Mouse (Mus musculus) limb, embryonic 11.5 days (tissue): ENCODE measurements around the gene Zbtb20. TPM values are rescaled to one million over a fixed set of nuclear protein-coding genes. Genes with fewer than 3 reads are reported as not detected.

Experiments
- ATAC-seq: fragments of 200-750 bp; cut with Nextera tagmentation; 2 replicates; pipeline ENCODE4 v1.8.0; 2017; ENCODE audit warnings: low read depth; ENCODE audit not compliant: insufficient number of reproducible peaks, low FRiP score, low TSS enrichment
- DNase-seq: peaks from one replicate; pipeline ENCODE4 v3.0.0-alpha.2; 2015; ENCODE audit warnings: low spot score
- H3K27ac ChIP-seq: fragments of 300-500 bp; sonication (generic); replicated peaks from 2 replicates; pipeline ENCODE4 v1.5.1; 2014; ENCODE audit warnings: low read depth, mild to moderate bottlenecking, low read length
- H3K27me3 ChIP-seq: fragments of 300-500 bp; sonication (generic); 2 replicates; pipeline ENCODE4 v1.6.1; 2014; ENCODE audit warnings: mild to moderate bottlenecking, low read length, mixed read lengths; ENCODE audit not compliant: control insufficient read depth, insufficient read depth
- H3K36me3 ChIP-seq: fragments of 300-500 bp; sonication (generic); 2 replicates; pipeline ENCODE4 v1.6.1; 2014; ENCODE audit warnings: mild to moderate bottlenecking, low read length, moderate library complexity, mixed read lengths; ENCODE audit not compliant: control insufficient read depth, insufficient read depth
- H3K4me1 ChIP-seq: fragments of 300-500 bp; sonication (generic); 2 replicates; pipeline ENCODE4 v1.6.1; 2014; ENCODE audit warnings: low read length, mixed read lengths; ENCODE audit not compliant: control insufficient read depth, insufficient read depth
- H3K4me2 ChIP-seq: fragments of 300-500 bp; sonication (generic); 2 replicates; pipeline ENCODE4 v1.6.1; 2014; ENCODE audit warnings: low read depth, mild to moderate bottlenecking, moderate library complexity; ENCODE audit not compliant: severe bottlenecking
- H3K4me3 ChIP-seq: fragments of 300-500 bp; sonication (generic); 2 replicates; pipeline ENCODE4 v1.5.1; 2014; ENCODE audit warnings: low read depth, low read length
- H3K9ac ChIP-seq: fragments of 300-500 bp; sonication (generic); 2 replicates; pipeline ENCODE4 v1.6.1; 2014; ENCODE audit warnings: mild to moderate bottlenecking, low read length
- H3K9me3 ChIP-seq: fragments of 300-500 bp; sonication (generic); 2 replicates; pipeline ENCODE4 v1.6.1; 2016; ENCODE audit warnings: low read length; ENCODE audit not compliant: control insufficient read depth
- WGBS: fragments of 180-500 bp; shearing (Covaris S2); extraction: QIAGEN DNeasy Blood & Tissue Kit; methylation state at CpG from one replicate; pipeline ENCODE4 v1.1.7; 2014; 5-methylcytosine and 5-hydroxymethylcytosine counted together
- polyA plus RNA-seq: library from polyadenylated mRNA; unstranded; fragments of >200 nt; fragmentation: Nextera tagmentation; extraction: Ambion mirVana; gene quantifications from 2 replicates; pipeline ENCODE4 v1.2.1, GENCODE M21; 2014

Gene Zbtb20
- polyA plus RNA-seq, 1 experiment from 2014 or later: 12.9 TPM

GRCm38 (mm10) chr16:43655183-43655787, 779.6 kb downstream of the Zbtb20 start:
- Histone ChIP-seq H3K4me3 (no peak overlapping the region), H3K9ac (no peak overlapping the region), H3K4me1 (no peaks in the 10 kb centered on the region), H3K27me3 (no peaks in the 10 kb centered on the region), H3K4me2 (no peak overlapping the region), H3K36me3 (no peaks in the 10 kb centered on the region), H3K9me3 (no peaks in the 10 kb centered on the region), H3K27ac (no peak overlapping the region)
- DNase-seq: no peak
- ATAC-seq: no peak
- WGBS: 90% methylated on average over 6 of the region's 6 CpGs

DNA sequence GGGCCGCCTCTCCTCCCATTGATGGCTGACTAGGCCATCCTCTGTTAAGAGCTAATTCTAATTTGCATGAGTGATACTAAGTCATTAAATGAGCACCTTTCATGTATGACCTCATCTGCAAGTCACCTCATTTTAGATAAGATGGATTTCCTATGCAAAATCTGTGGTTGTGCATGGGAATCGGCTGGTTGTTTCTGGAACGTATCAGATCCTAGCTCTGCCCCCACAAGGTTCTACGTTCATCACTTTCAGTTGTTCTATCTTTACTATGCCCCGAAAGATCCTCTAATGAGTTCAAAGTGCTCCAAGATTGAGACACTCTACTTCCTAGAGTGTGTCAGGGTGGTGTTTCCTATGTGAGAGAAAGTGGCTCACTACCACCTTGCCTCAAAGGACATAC, 785.9 kb downstream of the Zbtb20 start:
- 91% methylated on average over 5 of the region's 5 CpGs for WGBS
- H3K4me1 ChIP-seq: no peaks in the 10 kb centered on the region

DNA sequence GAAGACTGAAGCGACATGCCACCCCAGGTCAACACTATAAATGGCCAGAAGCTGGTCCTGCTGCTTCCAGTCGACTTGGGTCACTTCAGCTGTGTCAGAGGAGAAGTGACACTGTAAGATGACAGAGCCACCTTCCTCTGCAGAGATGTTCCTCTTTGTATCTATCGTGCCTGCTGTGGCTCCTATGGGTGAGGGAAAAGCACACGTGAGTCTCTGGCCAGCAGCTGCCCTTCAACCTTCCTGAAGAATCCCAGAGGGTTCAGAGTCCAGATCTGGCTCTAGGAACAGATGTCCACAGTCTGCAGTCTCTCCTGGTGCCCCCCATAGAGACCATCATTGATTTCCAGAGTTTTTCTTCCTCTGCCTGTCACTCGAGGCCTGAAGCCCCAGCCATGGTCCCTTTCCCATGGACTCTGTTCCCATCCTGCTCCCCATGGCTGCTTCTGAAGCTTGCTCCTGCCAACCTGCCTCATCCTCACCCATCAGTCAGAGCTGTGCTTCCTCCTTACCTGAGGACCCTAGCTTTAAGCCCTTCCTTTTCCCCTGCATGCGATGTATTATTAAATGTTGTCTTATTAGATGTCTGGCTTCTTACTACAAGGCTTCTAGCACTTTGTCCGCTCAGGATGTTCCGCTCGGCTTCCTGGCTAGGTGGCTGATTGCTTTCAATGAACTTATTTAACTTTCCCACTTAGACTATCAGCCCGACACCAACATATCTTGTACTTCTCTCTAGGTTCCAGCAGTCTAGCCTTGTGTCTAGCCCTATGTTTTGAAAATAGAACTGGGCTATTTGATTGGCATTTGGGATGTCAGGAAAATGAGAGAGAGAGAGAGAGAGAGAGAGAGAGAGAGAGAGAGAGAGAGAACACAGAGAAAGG, 786.7 kb downstream of the Zbtb20 start:
- 0 out of 2 replicates have a peak, but pooled peaks cover 2% of the 10 kb centered on the region for H3K27me3 ChIP-seq
- no peak overlapping the region for H3K4me2 ChIP-seq
- DNase-seq (no peak), ATAC-seq (no peak)
- H3K4me3 ChIP-seq: no peak overlapping the region
- H3K36me3 ChIP-seq: no peaks in the 10 kb centered on the region
- H3K9me3 ChIP-seq: no peaks in the 10 kb centered on the region
- WGBS: 83% methylated on average over 10 of the region's 10 CpGs
- no peak overlapping the region for H3K27ac ChIP-seq
- H3K4me1 ChIP-seq: no peaks in the 10 kb centered on the region
- H3K9ac ChIP-seq: no peak overlapping the region

More for the DNA sequence above, 785.9 kb downstream of the Zbtb20 start:
- ATAC-seq: no peak
- no peaks in the 10 kb centered on the region for H3K9me3 ChIP-seq
- H3K36me3 ChIP-seq: no peaks in the 10 kb centered on the region
- H3K27me3 ChIP-seq: 0 out of 2 replicates have a peak, but pooled peaks cover 2% of the 10 kb centered on the region
- no peak overlapping the region for H3K4me2 ChIP-seq
- no peak overlapping the region for H3K27ac ChIP-seq
- no peak overlapping the region for H3K9ac ChIP-seq
- DNase-seq: no peak
- no peak overlapping the region for H3K4me3 ChIP-seq

DNA sequence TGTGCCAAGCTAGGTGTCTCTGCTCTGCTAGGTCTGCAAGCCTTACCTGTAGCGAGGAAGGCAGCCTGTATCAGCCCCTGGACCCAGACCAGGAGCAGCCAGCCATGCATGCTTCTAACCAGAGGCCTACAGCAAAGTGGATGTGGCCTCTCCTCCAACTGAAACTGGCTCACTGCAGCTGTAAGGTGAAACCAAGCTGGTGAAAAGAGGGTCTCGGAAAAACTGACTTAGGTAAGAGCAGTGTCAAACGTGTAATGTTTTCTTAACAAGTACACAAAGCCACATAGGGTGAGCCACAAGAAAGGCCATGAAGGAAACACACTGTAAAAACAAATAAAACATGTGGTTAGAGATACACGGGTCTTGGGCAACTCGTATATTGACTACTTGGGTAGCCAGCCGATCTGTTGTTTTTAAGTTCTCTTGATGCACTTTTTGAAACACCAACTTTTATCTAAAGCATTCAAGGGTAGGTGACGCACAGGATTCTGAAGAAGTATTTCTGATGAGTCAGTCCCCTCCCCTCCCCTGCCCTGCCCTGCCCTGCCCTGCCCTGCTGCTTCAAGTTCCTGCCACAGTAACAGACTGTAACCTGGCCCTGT, 788.4 kb downstream of the Zbtb20 start, which contains the start of gene Tigit:
Tigit (minus strand) TSS at position 169 of the 602 bp plus-strand sequence.
- Histone ChIP-seq H3K27me3 (0 out of 2 replicates have a peak, but pooled peaks cover 2% of the 10 kb centered on the region), H3K4me2 (no peak within 1 kb of the TSS), H3K4me1 (no peaks in the 10 kb centered on the region), H3K4me3 (no peak within 1 kb of the TSS), H3K9ac (no peak within 1 kb of the TSS), H3K27ac (no peak within 1 kb of the TSS), H3K9me3 (no peaks in the 10 kb centered on the region), H3K36me3 (no peaks in the 10 kb centered on the region)
- 77% methylated on average over 7 of the region's 7 CpGs for WGBS
- no peak for DNase-seq
- no peak for ATAC-seq

DNA sequence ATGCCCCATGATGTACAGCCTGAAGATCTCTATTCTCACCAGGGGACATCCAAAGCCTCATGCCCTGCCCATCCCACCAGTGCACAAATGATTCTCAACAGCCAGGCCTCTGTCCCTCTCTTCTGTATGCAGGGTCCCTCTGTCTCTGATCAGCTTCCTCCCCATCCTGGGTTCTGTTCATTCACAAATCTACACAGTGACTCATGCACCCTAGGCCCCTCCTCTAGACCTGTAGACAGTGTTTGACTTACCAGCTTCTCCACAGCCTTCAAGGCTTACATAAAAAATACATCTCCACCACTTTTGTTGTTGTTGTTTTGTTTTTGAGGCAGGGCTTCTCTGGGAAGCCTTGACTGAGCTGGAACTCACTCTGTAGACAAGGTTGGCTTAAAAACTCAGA, 789.2 kb downstream of the Zbtb20 start:
- H3K9me3 ChIP-seq: no peaks in the 10 kb centered on the region
- H3K36me3 ChIP-seq: no peaks in the 10 kb centered on the region
- H3K4me3 ChIP-seq: no peak overlapping the region
- no peak overlapping the region for H3K27ac ChIP-seq
- H3K27me3 ChIP-seq: 0 out of 2 replicates have a peak, but pooled peaks cover 2% of the 10 kb centered on the region
- no peaks in the 10 kb centered on the region for H3K4me1 ChIP-seq
- no peak overlapping the region for H3K4me2 ChIP-seq
- H3K9ac ChIP-seq: no peak overlapping the region
- ATAC-seq (no peak), DNase-seq (no peak)

- H3K4me1 ChIP-seq: no peaks in the 10 kb centered on the region
- H3K27me3 ChIP-seq: no peaks in the 10 kb centered on the region
- H3K9me3 ChIP-seq: no peaks in the 10 kb centered on the region
- DNase-seq (no peak), ATAC-seq (no peak)
- WGBS: 94% methylated on average over 3 of the region's 3 CpGs
- H3K4me2 ChIP-seq: no peak overlapping the region
- H3K4me3 ChIP-seq: no peak overlapping the region
- no peak overlapping the region for H3K9ac ChIP-seq
- H3K36me3 ChIP-seq: no peaks in the 10 kb centered on the region
- no peak overlapping the region for H3K27ac ChIP-seq
Observed at GRCm38 (mm10) chr16:43668294-43668693, 792.6 kb downstream of the Zbtb20 start.

- Histone ChIP-seq H3K4me2 (no peak overlapping the region), H3K27ac (no peak overlapping the region), H3K36me3 (no peaks in the 10 kb centered on the region), H3K4me3 (no peak overlapping the region), H3K9me3 (no peaks in the 10 kb centered on the region), H3K27me3 (no peaks in the 10 kb centered on the region), H3K9ac (no peak overlapping the region), H3K4me1 (no peaks in the 10 kb centered on the region)
- no peak for DNase-seq
- WGBS: 90% methylated on average over 1 of the region's 1 CpGs
- no peak for ATAC-seq
Observed at GRCm38 (mm10) chr16:43671972-43672371, 796.3 kb downstream of the Zbtb20 start.

GRCm38 (mm10) chr16:43672697-43673096, 797.0 kb downstream of the Zbtb20 start:
- ATAC-seq: no peak

More at GRCm38 (mm10) chr16:43672697-43673096, 797.0 kb downstream of the Zbtb20 start:
- Histone ChIP-seq H3K27ac (no peak overlapping the region), H3K4me3 (no peak overlapping the region), H3K9me3 (no peaks in the 10 kb centered on the region), H3K9ac (no peak overlapping the region), H3K36me3 (no peaks in the 10 kb centered on the region), H3K4me1 (no peaks in the 10 kb centered on the region), H3K4me2 (no peak overlapping the region), H3K27me3 (no peaks in the 10 kb centered on the region)
- DNase-seq: no peak
